9 mouse cellular contexts compared by ENCODE assay signal in the genomic region with DNA sequence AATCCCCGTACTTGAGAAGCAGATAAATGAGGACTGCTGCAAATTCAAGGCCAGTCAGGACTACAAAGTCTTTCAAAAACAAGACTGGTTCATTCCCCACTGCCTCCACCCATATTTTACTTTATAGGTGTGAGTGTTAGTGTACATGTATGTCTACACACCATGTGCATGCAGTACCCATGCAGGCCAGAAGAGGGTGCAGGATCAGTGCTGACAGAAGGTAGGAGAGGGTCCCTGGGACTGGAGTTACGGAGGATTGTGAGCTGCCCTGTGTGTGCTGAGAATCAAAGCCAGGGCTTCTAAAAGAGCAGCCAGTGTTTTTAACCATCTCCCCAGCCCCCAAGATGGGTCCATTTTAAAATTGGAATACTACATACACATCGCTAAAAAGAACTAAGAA. TPM values are rescaled to one million over a fixed set of nuclear protein-coding genes. Genes with fewer than 3 reads are reported as not detected.
DNase-seq lines count a peak whose midpoint lies in the region; ATAC-seq and TF ChIP-seq lines count a peak whose summit lies in the region.
"Had no signal": no experiment of that assay in that cellular context is flagged by ENCODE, and none has a peak within 500 bp of the region (broad histone marks: within the 10 kb centered on the region; RNA-seq: fewer than 3 reads in every experiment).

No protein-coding gene starts in this region.

- DNase-seq in hindbrain, embryonic 10.5 days (ENCODE audit: low spot score) = peak; percentile 36
- DNase-seq in 3T3-L1 (ENCODE audit: low read depth, low spot score) (peak; percentile 44), ES-E14 (ENCODE audit: low read depth, low spot score) (peak; percentile 47)
- DNase-seq in lung, postnatal 0 days (ENCODE audit: low spot score) = peak; percentile 50
- no peak for DNase-seq in frontal cortex, postnatal 36 days (ENCODE audit: low spot score in 2 of 2)
- no peak for DNase-seq in left cerebral cortex, postnatal 14 days (ENCODE audit: low spot score in 2 of 2)
- DNase-seq in urinary bladder, postnatal 10 days (ENCODE audit: low spot score) = no peak
- DNase-seq: adrenal gland, postnatal 36 days had no signal

- intact Hi-C loops in left cerebral cortex, postnatal 14 days (cut with DNase I) = no loop called here

- no peaks in the 10 kb centered on the region for H3K4me1 ChIP-seq in hindbrain, embryonic 10.5 days (replicated peaks)
- H3K4me1 ChIP-seq in hindbrain, embryonic 13.5 days (replicated peaks) = no peaks in the 10 kb centered on the region
- no peaks in the 10 kb centered on the region for H3K4me1 ChIP-seq in ES-E14 (ENCODE audit: control insufficient read depth in 2 of 2, insufficient read depth in 2 of 2, low read length in 2 of 2, poor library complexity in 1 of 2)
- no peaks in the 10 kb centered on the region for H3K4me1 ChIP-seq in lung, postnatal 0 days (ENCODE audit: insufficient read depth, low read depth, low read length)

- peaks cover 25% of the 10 kb centered on the region for H3K36me3 ChIP-seq in hindbrain, embryonic 10.5 days
- H3K36me3 ChIP-seq in hindbrain, embryonic 13.5 days = peaks cover 25% of the 10 kb centered on the region
- H3K36me3 ChIP-seq in ES-E14 (ENCODE audit: control insufficient read depth, insufficient read depth, low read length, poor library complexity, severe bottlenecking) = peaks cover 12% of the 10 kb centered on the region; the same call in 1 of the 2 replicates
- H3K36me3 ChIP-seq in lung, postnatal 0 days (ENCODE audit: insufficient read depth, low read length) = no peaks in the 10 kb centered on the region; the same call in 1 of the 2 replicates

- WGBS in hindbrain, embryonic 10.5 days = 85% methylated on average over 3 of the region's 3 CpGs
- WGBS in hindbrain, embryonic 13.5 days = 83% methylated on average over 3 of the region's 3 CpGs
- 79% methylated on average over 3 of the region's 3 CpGs for WGBS in lung, postnatal 0 days

- TF ChIP-seq CTCF in lung, postnatal 0 days (IDR thresholded peaks at IDR 0.05) = peak; percentile 81

- H3K27ac ChIP-seq in hindbrain, embryonic 10.5 days = no peak overlapping the region
- no peak overlapping the region for H3K27ac ChIP-seq in hindbrain, embryonic 13.5 days
- H3K27ac ChIP-seq in ES-E14 (ENCODE audit: insufficient read depth, low read depth, low read length, poor library complexity, severe bottlenecking) = no peak overlapping the region
- H3K27ac ChIP-seq in lung, postnatal 0 days (ENCODE audit: low read length) = no peak overlapping the region

- H3K9me3 ChIP-seq in hindbrain, embryonic 10.5 days = no peaks in the 10 kb centered on the region
- H3K9me3 ChIP-seq in hindbrain, embryonic 13.5 days = no peaks in the 10 kb centered on the region
- H3K9me3 ChIP-seq in ES-E14 (ENCODE audit: control insufficient read depth, insufficient read depth, low read depth, low read length) = no peaks in the 10 kb centered on the region
- H3K9me3 ChIP-seq in lung, postnatal 0 days (ENCODE audit: low read length) = no peaks in the 10 kb centered on the region

- no peaks in the 10 kb centered on the region for H3K27me3 ChIP-seq in hindbrain, embryonic 10.5 days (ENCODE audit: insufficient read depth, poor library complexity, severe bottlenecking)
- no peaks in the 10 kb centered on the region for H3K27me3 ChIP-seq in hindbrain, embryonic 13.5 days
- no peaks in the 10 kb centered on the region for H3K27me3 ChIP-seq in lung, postnatal 0 days (replicated peaks; ENCODE audit: insufficient read depth, low read length)

- no peak for ATAC-seq in hindbrain, embryonic 13.5 days (ENCODE audit: low FRiP score)
- ATAC-seq in lung, postnatal 0 days = no peak

- H3K4me2 ChIP-seq in hindbrain, embryonic 13.5 days = no peak overlapping the region
- no peak overlapping the region for H3K4me2 ChIP-seq in lung, postnatal 0 days (replicated peaks; ENCODE audit: low read depth, low read length)

- H3K4me3 ChIP-seq in hindbrain, embryonic 10.5 days = no peak overlapping the region
- no peak overlapping the region for H3K4me3 ChIP-seq in hindbrain, embryonic 13.5 days
- no peak overlapping the region for H3K4me3 ChIP-seq in ES-E14 (ENCODE audit: insufficient read depth in 1 of 2, low read depth in 1 of 2, low read length in 2 of 2, poor library complexity in 1 of 2, severe bottlenecking in 1 of 2)
- H3K4me3 ChIP-seq in lung, postnatal 0 days (ENCODE audit: low read depth, low read length) = no peak overlapping the region

- H3K9ac ChIP-seq in hindbrain, embryonic 13.5 days = no peak overlapping the region
- H3K9ac ChIP-seq in ES-E14 (ENCODE audit: insufficient read depth, low read depth, low read length, poor library complexity, severe bottlenecking) = no peak overlapping the region
- H3K9ac ChIP-seq in lung, postnatal 0 days (replicated peaks; ENCODE audit: low read depth) = no peak overlapping the region

- in situ Hi-C loops in ES-E14 (cut with MboI; ENCODE audit: low sequenced_read_pairs in 2 of 2, unreplicated experiment in 2 of 2) = no loop called here

- no peak for TF ChIP-seq EP300 in lung, postnatal 0 days (IDR thresholded peaks at IDR 0.05)

TF ChIP-seq in ES-E14, 5 proteins besides CTCF, POLR2A, EP300 and RAD21:
- no peak for TF ChIP-seq CHD2 (IDR thresholded peaks at IDR 0.05; ENCODE audit: low read depth, low read length)
- TF ChIP-seq HCFC1 (IDR thresholded peaks at IDR 0.05; ENCODE audit: borderline replicate concordance, insufficient read depth, low read length) = no peak
- TF ChIP-seq ZNF384 (IDR thresholded peaks at IDR 0.05; ENCODE audit: low read depth, low read length) = no peak
- TF ChIP-seq MAFK (IDR thresholded peaks at IDR 0.05; ENCODE audit: insufficient read depth, low read depth, low read length) = no peak
- TF ChIP-seq ZC3H11A (IDR thresholded peaks at IDR 0.05; ENCODE audit: borderline replicate concordance, low read depth, low read length) = no peak

RNA-seq across cellular contexts. Expression of gene Ube2v1, which starts 8.4 kb away (rescaled TPM):
- 385 and 396 TPM in 2 replicates for polyA plus RNA-seq in hindbrain, embryonic 10.5 days (2016; fragmentation: Nextera tagmentation; extraction: Ambion mirVana)
- 310 and 311 TPM in 2 replicates for polyA plus RNA-seq in hindbrain, embryonic 13.5 days (2015; fragmentation: Nextera tagmentation; extraction: Ambion mirVana)
- 68.2 and 115 TPM in 2 replicates for total RNA-seq in ES-E14 (2012; rRNA removed)
- 166 and 184 TPM in 2 replicates for polyA plus RNA-seq in lung, postnatal 0 days (2015; fragmentation: Nextera tagmentation; extraction: Ambion mirVana)
- 100 to 1,000 TPM; 215 to 250 TPM for total RNA-seq in left cerebral cortex, postnatal 14 days (2021)

RNA-seq across cellular contexts. Expression of gene Gm20431, which starts 21.0 kb away (rescaled TPM):
- 4.1 and 6.7 TPM in 2 replicates for polyA plus RNA-seq in hindbrain, embryonic 10.5 days (2016; fragmentation: Nextera tagmentation; extraction: Ambion mirVana)
- polyA plus RNA-seq in hindbrain, embryonic 13.5 days (2015; fragmentation: Nextera tagmentation; extraction: Ambion mirVana) = 10.0 and 11.0 TPM in 2 replicates
- total RNA-seq in ES-E14 (2012; rRNA removed) = 21.9 and 37.4 TPM in 2 replicates
- 5.2 and 8.4 TPM in 2 replicates for polyA plus RNA-seq in lung, postnatal 0 days (2015; fragmentation: Nextera tagmentation; extraction: Ambion mirVana)
- total RNA-seq in left cerebral cortex, postnatal 14 days (2021) = 10 to 100 TPM; 63.3 to 65.1 TPM

RNA-seq across cellular contexts. Expression of gene Cebpb, which starts 48.4 kb away (rescaled TPM):
- 1.1 and 1.5 TPM in 2 replicates for polyA plus RNA-seq in hindbrain, embryonic 10.5 days (2016; fragmentation: Nextera tagmentation; extraction: Ambion mirVana)
- 0.60 and 0.88 TPM in 2 replicates for polyA plus RNA-seq in hindbrain, embryonic 13.5 days (2015; fragmentation: Nextera tagmentation; extraction: Ambion mirVana)
- total RNA-seq in ES-E14 (2012; rRNA removed) = 9.1 and 11.2 TPM in 2 replicates
- polyA plus RNA-seq in lung, postnatal 0 days (2015; fragmentation: Nextera tagmentation; extraction: Ambion mirVana) = 108 and 122 TPM in 2 replicates
- 10 to 100 TPM; 12.6 to 13.4 TPM for total RNA-seq in left cerebral cortex, postnatal 14 days (2021)

RNA-seq across cellular contexts. Expression of gene Tmem189, which starts 49.3 kb away (rescaled TPM):
- 41.2 and 43.8 TPM in 2 replicates for polyA plus RNA-seq in hindbrain, embryonic 10.5 days (2016; fragmentation: Nextera tagmentation; extraction: Ambion mirVana)
- polyA plus RNA-seq in hindbrain, embryonic 13.5 days (2015; fragmentation: Nextera tagmentation; extraction: Ambion mirVana) = 30.8 and 33.5 TPM in 2 replicates
- total RNA-seq in ES-E14 (2012; rRNA removed) = 43.7 and 54.9 TPM in 2 replicates
- 51.7 and 55.1 TPM in 2 replicates for polyA plus RNA-seq in lung, postnatal 0 days (2015; fragmentation: Nextera tagmentation; extraction: Ambion mirVana)
- 10 to 100 TPM; 54.6 to 58.5 TPM for total RNA-seq in left cerebral cortex, postnatal 14 days (2021)

Comparison
In these comparisons a context has a peak if more than half of its experiments do, and no peak if none do; other contexts are left out.
1. DNase-seq: peak in hindbrain, embryonic 10.5 days (single experiment), 3T3-L1 (single experiment), ES-E14 (single experiment) and lung, postnatal 0 days (single experiment); none in frontal cortex, postnatal 36 days (0 of 2), left cerebral cortex, postnatal 14 days (0 of 2) and urinary bladder, postnatal 10 days (single experiment).
2. RNA of gene Cebpb, which starts 48.4 kb away (polyA plus RNA-seq): 108 to 122 TPM in lung, postnatal 0 days; 1.1 to 1.5 TPM in hindbrain, embryonic 10.5 days and 0.60 to 0.88 TPM in hindbrain, embryonic 13.5 days; every median in the first group is over 10 times any median in the second.